Mouse (Mus musculus) heart, postnatal 36 days (tissue): ENCODE data around the gene Plg. TPM values are rescaled to one million over a fixed set of nuclear protein-coding genes. Genes with fewer than 3 reads are reported as not detected.

Source experiments
- DNase-seq, 2 experiments: peaks; one replicate each; pipeline ENCODE4 v3.0.0; 2021 to 2022
- intact Hi-C: fragments of 180-260 bp; cut with DNase I; formaldehyde crosslinking; loops from one replicate; pipeline ENCODE4 v1.15.1; 2025
- total RNA-seq, 2 experiments: library from RNA; stranded (reverse); gene quantifications; 2 replicates each; pipeline ENCODE4 v1.2.3; 2021

Plg gene
- not detected for total RNA-seq

- intact Hi-C loops: no loop called here
- DNase-seq: no peak
These were observed at the start of gene Plg for GRCm38 (mm10) chr17:12377981-12378705. Gene Plg (plus strand): TSS chr17:12378608.

- intact Hi-C loops: no loop called here
These were observed 43.3 kb upstream of the Plg start for GRCm38 (mm10) chr17:12335115-12335514.

DNA sequence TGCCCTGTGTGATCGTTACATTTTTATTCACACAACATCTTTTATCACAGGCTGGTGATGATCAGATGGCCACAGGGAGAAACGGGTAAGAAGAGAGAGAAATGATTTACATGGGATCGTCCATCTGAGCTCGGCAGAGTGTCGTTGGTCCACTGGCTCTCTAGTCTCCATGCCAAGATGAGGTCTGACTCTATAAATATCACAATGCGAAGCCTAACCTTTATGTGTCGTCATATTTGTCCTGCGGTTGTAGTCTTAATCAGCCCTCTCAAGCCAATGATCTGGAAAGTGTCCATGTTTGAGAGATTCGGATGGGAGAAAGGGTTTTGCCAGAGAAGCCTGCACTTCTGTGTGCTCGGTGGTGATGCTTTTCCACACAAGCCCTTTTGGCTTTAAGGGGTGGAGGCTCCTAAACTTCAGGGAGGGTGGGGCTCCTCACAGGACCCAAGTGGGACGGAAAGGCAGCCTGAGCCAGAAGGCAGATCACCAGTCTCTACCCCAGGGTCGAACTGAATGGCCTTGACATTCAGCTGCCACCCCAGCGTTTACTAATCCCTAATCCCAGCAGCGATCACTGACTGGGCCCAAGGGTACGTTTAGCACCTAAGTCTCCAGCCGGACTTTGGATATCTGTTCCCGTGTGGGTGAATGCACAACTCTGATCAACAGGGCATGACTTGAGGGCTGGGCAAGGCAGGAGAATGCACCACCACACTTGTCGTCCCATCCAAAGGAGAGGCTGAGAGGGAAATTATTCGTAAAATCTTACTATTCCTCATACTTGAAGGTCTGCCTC, 42.1 kb upstream of the Plg start:
- no peak for DNase-seq
- intact Hi-C loops: no loop called here

More at GRCm38 (mm10) chr17:12335115-12335514, 43.3 kb upstream of the Plg start:
- no peak for DNase-seq

- intact Hi-C loops: no loop called here
- DNase-seq: no peak
These were observed 41.3 kb upstream of the Plg start for GRCm38 (mm10) chr17:12337156-12337555.

DNA sequence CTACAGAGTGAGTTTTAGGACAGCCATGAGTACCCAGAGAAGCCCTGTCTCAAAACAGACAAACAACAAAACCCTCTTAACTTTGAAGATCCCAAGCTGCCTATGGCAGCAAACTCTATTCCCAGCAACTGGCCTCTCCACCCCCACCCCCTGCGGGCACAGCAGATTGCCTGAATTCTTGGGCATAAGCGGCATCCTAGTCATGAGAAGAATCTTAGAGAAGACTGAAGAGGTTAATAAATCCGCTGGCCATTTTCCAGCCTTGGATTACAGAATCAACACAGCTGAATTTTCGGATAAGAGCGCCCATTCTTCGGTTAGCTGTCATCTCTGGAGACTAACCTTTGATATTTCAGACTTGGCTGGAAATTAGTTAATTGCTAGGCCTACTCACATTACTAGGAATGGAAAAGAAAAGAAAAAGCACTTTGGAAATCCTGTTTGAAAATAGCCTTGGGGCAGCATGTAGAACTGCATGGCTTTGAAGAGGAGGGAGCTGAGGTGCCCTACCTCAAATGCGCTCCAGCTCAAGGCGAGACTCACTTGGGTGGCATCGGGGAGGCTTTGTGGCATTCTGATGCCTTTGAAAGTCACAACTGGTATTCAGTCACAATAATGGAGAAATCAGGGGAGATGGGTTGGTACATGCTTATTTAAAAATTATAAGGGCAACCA, 34.6 kb upstream of the Plg start:
- no peak for DNase-seq
- intact Hi-C loops: no loop called here

GRCm38 (mm10) chr17:12347462-12347861, 30.9 kb upstream of the Plg start:
- no peak for DNase-seq
- intact Hi-C loops: no loop called here

GRCm38 (mm10) chr17:12351564-12351963, 26.8 kb upstream of the Plg start:
- intact Hi-C loops: no loop called here
- no peak for DNase-seq

- intact Hi-C loops: no loop called here
- DNase-seq: no peak
These were observed 25.6 kb upstream of the Plg start for GRCm38 (mm10) chr17:12352781-12353180.

GRCm38 (mm10) chr17:12359876-12360275, 18.5 kb upstream of the Plg start:
- intact Hi-C loops: no loop called here
- no peak for DNase-seq

- no peak for DNase-seq
- intact Hi-C loops: no loop called here
These were observed 14.6 kb upstream of the Plg start for GRCm38 (mm10) chr17:12363601-12364425.

DNA sequence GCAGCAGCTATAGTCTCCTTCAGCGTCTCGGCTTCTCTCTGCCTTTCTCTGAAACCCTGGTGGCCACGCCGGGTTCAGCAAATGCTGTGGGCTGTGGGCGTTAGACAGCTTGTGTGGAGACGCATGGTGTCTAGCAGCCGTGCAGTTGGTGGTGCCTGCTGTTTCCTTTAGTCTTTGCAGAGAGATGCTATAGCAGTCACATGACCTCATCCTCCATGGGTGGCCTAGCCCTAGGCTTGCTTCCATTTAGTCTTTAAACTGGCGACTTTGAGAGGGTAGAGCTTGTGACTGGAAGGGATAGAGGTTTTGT, 14.0 kb upstream of the Plg start:
- intact Hi-C loops: no loop called here
- DNase-seq: no peak

GRCm38 (mm10) chr17:12367373-12367930, 11.0 kb upstream of the Plg start:
- DNase-seq: peak; percentile 45 to 50
- intact Hi-C loops: loop anchor here (1.0 to 5.0 kb wide), 3 partner anchors 50 to 101 kb away; partner anchors contain the start of gene Map3k4

DNA sequence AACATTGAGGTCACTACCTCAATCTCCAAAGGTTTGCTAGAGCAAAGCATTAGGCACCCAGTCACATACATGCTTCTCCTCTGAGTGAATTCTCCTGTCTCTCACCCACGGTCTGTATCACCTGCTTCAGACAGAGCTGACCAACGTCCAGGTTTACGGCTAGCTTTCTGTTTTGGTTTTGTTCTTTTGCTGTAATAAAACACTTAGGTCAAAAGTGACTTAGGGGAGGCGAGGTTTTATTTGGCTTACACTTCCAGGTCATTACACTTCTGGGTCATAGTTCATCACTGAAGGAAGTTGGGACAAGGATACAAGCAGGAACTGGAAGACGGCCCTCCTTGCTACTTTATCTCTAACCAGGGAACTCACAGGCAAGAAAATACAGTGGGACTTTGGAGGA, 9.0 kb upstream of the Plg start:
- no peak for DNase-seq

DNA sequence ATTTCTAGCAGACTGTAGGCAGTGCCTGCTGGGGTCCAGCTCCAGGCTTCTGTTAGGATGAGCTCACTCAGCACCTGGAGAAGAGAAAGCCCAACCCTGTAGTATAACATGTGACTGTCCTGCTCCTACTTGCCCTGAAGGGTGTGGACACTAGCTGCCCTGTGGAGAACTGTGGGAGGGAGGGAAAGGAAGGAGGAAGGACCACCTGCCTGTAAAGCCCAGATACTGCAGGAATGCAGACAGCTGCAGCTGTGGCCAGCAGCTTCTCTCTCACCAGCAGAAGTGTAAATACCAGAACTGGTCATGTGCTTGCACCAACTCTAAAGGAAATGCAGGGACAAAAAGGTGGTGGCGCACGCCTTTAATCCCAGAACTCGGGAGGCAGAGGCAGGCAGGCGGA, 8.1 kb upstream of the Plg start:
- intact Hi-C loops: loop anchor here (2.0 kb wide), 1 partner anchor 143 kb away; no protein-coding TSS in a partner anchor
- no peak for DNase-seq

More for the DNA sequence above, 9.0 kb upstream of the Plg start:
- intact Hi-C loops: loop anchor here (5.0 kb wide), 1 partner anchor 52 kb away; the partner anchor contains the start of gene Map3k4

- peak; percentile 22 to 34 for DNase-seq
- intact Hi-C loops: loop anchor here (1.0 to 2.0 kb wide), 2 partner anchors 145 to 335 kb away; no protein-coding TSS in a partner anchor
These were observed 7.0 kb upstream of the Plg start for GRCm38 (mm10) chr17:12371310-12371925.

DNA sequence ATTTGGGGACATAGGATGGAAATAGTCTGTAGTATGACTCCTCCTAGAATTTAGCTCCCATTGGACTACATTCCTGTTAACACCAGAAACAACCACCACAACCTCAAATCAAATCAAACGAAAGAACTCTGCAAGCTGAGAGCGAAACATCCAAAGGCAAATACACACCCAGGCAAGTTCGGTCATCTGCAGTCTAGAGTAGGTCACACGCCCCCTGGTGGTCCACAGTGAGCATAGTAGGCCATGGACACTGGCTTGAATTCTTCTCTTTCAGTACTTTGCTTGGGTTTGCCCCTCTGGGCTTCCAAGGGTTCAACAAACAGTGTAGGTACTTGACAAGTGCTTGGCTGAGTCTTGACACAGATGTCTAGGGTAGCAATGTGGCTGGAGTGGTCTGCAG, 6.4 kb upstream of the Plg start:
- intact Hi-C loops: loop anchor here (1.0 kb wide), 1 partner anchor 106 kb away; no protein-coding TSS in a partner anchor

DNA sequence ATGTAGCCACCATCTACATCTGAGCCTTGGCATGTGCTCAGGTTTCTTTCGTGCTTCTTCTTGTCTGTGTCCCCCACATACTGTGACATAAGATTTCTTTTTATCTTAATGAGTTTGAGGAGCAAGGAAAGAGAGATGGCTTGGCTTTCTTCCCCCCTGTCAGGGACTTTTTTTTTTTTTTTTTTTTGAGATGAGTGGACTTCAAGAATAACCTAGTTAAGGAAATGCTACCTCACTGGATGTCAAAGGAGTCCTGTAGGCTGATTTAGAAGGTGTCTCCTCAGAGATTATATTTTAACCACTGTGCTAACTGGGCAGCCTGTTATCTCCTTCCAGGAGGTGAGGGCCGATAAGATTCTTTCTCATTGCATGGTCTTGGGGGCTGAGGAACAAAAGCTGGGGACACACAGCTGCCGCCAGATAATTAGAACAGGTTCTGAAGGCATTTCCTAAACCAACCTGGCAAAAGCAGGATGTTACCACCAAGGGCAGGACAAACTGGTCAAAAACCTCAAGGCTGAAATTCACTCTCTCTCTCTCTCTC, 4.7 kb upstream of the Plg start:
- DNase-seq: no peak
- intact Hi-C loops: no loop called here

More for the DNA sequence above, 6.4 kb upstream of the Plg start:
- peak; percentile 71 to 73 for DNase-seq

GRCm38 (mm10) chr17:12380287-12380686, 1.9 kb downstream of the Plg start:
- no peak for DNase-seq
- intact Hi-C loops: no loop called here

GRCm38 (mm10) chr17:12381579-12381978, 3.2 kb downstream of the Plg start:
- no peak for DNase-seq
- intact Hi-C loops: no loop called here
